Mouse (Mus musculus) mouse embryonic stem cell (cell line): ENCODE results near the gene Tep1.

Experiments
- in situ Hi-C, 2 experiments: fragments of 300-500 bp; cut with MboI; formaldehyde crosslinking; loops; 1 replicate in 1 of 2; 3 replicates in 1 of 2; pipeline ENCODE4 v1.14.3; 2019 to 2020; ENCODE audit warnings: low sequenced_read_pairs in 2 of 2, low pct_unique_long_range_greater_than_20kb in 1 of 2, mixed read lengths in 1 of 2; ENCODE audit not compliant: unreplicated experiment in 1 of 2

Tep1 gene

DNA sequence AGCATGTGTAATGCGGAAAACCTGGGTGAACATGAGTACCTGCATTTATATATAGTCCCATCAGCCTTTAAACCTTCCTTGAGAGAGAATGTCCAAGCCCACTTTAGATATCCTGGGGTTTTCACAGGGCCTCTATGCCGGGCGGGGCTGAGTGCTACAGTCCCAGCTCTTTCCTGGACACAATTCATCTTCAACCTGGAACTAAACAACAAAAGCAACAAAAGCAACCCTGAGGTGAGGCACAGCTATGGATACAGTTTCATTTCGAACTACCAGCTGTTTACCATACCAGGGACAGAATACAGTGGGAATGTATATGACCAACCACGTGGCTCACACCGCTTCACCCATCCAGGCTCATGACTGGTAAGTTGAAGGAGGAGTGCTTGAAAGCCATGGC, 67.9 kb downstream of the Tep1 start:
- in situ Hi-C loops: loop anchor here in 1 of 2 experiments (10.0 kb wide), 1 partner anchor 282 kb away; no protein-coding TSS in a partner anchor

DNA sequence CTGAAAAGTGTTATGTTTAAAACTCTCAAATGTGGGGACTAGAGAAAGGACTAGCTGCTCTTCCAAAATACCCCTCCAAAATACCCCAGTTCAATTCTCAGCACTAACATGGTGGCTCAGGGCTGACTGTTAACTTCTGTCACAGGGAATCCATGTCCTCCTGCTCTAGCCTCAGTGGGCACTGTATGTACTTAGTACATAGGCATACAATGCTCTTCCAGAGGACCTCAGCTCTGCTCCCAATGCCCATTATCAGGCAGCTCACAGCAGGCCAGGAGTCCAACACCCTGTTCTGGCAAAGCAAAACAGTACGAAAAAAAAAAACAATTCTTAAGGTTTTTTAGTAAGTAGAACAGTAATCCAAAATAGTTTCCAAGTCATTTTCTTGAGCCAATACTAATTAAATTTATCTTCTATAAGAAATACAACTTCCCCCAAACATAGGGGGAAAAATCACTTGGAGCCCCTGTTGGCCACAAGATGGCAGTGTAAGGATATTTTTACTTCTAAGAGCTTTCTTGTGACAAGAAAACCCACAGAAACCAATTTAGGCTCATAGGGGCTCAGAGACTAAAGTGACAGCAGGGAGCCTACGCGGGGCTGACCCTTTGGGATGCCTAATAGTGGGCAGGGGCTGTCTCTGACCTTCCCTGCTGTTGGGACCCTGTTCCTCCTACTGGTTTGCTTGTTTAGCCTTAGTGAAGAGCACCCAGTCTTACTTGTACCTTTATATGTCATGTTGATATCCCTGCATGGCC, 70.7 kb downstream of the Tep1 start:
- in situ Hi-C loops: loop anchor here in 1 of 2 experiments (10.0 to 25.0 kb wide), 2 partner anchors 285 to 737 kb away; no protein-coding TSS in a partner anchor

DNA sequence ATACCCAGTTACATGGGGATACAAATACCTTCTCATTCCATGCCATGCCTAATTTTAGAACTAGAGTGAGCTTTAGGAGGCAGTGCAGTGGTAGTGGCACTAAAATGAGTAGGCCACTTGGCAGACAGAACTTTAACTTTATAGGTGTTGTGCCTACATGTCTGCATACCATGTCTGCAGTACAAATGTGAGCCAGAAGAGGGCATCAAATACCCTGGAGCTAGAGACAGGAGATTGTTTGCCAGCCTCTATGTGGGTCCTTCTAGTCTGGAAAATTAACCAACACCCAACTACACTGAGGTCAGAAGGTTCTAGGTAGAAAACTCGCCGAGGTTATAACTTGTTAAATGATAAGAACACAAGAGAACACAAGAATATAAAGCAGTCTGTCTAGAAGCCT, 71.8 kb downstream of the Tep1 start:
- in situ Hi-C loops: loop anchor here in 1 of 2 experiments (25.0 kb wide), 1 partner anchor 736 kb away; no protein-coding TSS in a partner anchor

DNA sequence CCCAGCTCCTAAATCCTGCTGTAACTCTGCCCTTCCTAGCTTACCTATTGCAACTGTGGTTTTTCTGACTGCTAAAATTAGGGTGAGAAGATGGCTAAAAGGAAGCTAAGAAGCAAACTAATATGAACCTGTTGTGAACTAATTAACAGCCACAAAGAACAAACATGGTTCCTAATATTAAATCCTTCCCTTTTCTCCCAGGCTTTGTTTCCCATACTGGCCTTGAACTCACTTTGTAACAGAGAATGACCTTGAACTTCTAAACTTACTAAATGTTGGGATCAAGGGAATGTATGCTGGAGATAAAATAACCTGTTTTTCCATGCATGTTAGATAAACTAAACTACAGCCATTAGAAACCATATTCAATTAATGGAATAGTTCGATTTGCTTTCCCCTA, 73.9 kb downstream of the Tep1 start:
- in situ Hi-C loops: loop anchor here in 1 of 2 experiments (25.0 kb wide), 1 partner anchor 734 kb away; no protein-coding TSS in a partner anchor

DNA sequence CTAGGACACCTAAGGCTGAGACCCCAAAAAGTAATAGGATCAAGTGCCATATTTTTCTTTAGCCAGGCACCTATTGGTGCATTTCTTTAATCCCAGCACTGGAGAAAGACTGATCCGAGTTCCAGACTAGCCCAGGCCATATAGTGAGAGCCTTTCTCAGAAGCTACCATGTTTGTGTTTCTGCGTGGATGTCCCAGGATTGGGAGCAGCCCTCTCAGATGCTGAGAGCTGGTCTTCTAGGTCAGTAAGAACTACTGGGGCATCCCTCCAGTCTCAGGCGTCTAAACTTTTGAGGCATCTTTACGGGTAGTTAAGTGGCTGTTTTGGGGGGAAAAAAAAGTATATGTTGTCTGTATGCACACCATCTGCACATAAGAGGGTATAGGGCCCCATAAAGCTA, 74.4 kb downstream of the Tep1 start:
- in situ Hi-C loops: loop anchor here in 1 of 2 experiments (25.0 kb wide), 1 partner anchor 734 kb away; no protein-coding TSS in a partner anchor

DNA sequence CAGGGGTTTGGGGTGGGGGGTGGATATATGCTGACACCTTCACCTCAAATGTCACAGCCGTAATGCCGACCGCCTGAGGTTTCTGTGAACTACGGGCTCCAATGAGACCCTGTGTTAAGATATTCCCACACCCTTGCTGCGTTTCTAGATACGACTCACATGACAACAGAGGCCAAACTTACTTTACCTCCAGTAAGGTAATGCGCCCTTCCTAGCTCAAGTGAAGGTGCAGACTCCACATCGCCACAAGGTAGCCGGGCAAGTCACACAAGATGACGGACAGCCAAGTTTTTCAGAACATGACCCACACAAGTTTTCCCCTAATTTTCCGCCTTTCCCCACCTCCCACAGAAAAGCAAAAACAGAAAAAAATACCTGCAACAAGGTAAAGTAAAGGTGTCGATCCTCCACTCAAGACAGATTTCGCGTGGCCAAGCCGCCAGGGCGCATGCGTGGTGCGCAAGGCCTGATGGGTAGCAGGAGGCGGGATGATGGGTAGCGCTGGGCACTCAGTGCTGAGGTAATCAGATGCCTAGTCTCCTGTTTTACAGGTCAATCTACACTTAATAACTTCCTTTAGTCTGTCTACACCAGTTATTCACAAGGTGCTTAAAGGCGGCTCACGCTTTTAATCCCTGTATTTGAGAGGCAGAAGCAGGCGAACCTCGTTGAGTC, 75.0 kb downstream of the Tep1 start:
- in situ Hi-C loops: loop anchor here in 1 of 2 experiments (25.0 kb wide), 1 partner anchor 733 kb away; no protein-coding TSS in a partner anchor

DNA sequence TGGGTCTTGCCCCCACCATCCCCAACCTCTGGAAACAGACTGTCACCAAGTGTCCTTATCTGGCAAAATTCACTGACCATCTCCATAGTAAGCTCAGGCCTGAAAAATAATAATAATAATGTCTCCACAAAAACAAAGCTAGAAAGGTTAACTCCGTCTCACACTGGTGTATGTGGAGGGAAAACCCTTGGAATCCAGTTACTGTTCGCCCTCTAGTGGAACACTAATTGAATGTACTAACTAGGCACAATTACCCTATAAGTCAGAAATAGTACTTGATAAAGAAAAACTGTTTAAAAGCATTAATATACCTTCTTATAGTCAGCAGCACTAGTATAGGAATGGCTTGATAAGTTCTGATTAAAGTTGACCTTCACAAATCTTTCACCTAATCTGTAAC, 82.2 kb downstream of the Tep1 start:
- in situ Hi-C loops: loop anchor here in 1 of 2 experiments (25.0 kb wide), 1 partner anchor 726 kb away; no protein-coding TSS in a partner anchor

DNA sequence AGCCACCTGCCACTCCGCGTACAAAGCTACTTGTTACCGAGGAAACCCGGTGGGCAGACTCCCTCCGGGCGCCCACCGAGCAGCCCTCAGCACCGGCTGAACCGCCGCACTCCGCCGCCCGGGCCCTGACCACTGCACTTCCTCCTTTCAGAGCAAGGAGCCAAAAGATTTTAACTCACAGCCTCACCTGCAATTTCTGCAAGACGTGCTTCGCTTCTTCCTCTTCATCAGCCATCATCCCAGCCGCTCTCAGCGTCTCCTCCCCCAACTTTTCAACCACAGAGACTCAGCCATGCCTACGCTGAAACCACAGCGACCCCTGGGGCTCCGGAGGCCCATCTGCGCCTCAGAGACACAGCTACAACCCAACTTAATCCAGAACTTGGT, 85.1 kb downstream of the Tep1 start, which contains the start of gene Ttc5:
Ttc5 (minus strand) TSS at position 269 of the 387 bp plus-strand sequence.
- in situ Hi-C loops: loop anchor here in 1 of 2 experiments (25.0 kb wide), 1 partner anchor 723 kb away; no protein-coding TSS in a partner anchor

DNA sequence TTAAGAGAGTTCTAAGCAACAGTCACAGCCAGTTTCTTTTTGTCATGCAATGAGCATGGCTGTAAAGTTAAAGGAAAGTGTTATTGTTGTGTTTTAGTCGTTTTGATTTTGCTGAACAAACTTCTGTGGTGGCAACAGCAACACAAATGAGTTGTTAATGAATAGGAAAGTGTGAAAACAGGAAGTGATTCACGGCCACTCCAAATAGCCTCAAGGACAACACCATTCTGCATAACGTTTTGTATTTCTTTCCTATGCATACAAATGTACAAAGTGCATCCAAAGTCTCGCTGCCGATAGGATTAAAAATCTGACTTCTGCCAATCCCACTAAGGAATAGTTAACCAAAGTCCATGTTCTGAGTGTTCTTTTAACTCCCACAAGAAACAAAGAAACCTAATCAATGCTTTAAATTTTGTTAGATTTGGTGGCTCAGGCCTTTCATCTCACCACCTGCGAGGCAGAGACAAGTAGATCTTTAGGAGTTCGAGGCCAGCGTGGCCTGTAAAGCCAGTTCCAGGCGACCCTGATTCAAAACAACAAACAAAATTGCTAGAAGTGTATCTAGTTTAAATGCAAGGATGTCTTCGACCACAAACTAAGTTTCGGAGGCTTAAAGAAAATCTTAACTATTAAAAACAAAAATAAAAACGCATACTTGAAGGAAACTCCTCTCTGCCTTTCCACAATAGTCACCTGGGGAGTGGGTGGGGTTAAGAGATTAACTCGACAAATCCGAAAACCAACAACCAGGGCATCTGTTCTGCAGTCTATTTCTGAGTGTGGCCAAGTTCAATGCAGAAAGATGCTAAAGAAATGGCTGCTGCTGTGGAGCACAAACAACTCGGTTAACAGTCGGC, 85.7 kb downstream of the Tep1 start:
- in situ Hi-C loops: loop anchor here in 1 of 2 experiments (25.0 kb wide), 1 partner anchor 722 kb away; no protein-coding TSS in a partner anchor

DNA sequence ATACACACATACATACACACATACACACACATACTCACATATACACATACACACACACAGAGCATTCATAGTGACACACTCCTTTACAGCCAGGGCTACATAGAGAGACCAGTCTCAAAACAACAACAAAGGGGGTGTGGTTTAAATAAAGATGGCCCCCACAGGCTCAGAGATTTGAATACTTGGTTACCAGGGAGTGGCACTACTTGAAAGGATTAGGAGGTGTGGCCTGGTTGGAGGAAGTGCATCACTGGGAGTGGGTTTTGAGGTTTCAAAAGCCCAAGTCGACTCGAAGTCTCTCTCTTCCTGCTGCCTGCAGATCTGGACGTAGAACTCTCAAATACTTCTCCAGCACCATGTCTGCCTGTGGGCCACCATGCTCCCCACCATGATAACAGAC, 88.2 kb downstream of the Tep1 start:
- in situ Hi-C loops: loop anchor here in 1 of 2 experiments (25.0 kb wide), 1 partner anchor 720 kb away; no protein-coding TSS in a partner anchor
